Mouse (Mus musculus) heart, adult 8-10 months (tissue): ENCODE results near the gene Gatd1. TPM values are rescaled to one million over a fixed set of nuclear protein-coding genes. Genes with fewer than 3 reads are reported as not detected.

Experiments
- DNase-seq: peaks from one replicate; pipeline ENCODE4 v3.0.0; 2022; ENCODE audit warnings: low spot score
- total RNA-seq, 4 experiments: library from RNA; stranded (reverse); gene quantifications; 2 replicates each; pipeline ENCODE4 v1.2.4; 2022

The Gatd1 gene
- total RNA-seq, 4 experiments from 2014 or later, result 13.3 to 16.0 (median 14.8) TPM

DNA sequence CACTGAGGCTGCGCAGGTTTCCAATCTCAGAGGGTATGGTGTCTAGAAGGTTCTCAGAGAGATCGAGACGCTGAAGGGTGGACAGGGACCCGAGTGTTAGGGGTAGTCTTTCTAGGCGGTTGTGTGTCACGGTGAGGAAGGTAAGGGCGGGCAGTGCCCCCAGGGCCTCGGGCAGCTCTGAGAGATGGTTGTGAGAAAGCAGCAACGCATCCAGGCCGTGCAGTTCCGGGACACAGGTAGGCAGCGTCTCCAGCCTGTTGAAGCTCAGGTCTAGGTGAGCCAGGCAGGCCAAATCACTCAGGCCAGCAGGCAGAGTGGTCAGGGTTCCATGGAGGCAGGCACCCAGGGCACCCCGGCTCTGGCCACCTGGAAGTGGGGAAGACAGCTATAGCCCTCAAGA lies 28.3 kb upstream of the Gatd1 start:
- DNase-seq, result no peak

DNA sequence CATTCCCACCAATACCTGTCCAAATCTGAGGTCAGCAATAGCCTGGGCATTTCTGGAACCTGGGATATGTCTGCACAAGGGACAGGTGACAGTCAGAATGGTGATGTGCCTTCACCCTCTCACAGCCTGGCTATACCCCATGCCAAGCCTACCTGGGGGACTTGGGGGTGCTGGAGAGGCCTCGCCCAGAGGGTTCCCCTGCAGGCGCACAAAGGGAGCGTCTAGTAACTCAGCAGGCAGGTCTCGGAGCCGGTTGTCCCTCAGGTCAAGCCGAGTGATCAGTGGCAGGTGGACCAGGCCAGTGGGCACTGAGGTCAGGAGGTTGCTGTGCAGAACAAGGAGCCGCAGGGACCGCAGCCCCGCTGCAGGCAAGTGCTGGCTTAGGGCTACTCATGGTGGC lies 27.5 kb upstream of the Gatd1 start:
- DNase-seq, result no peak

- no peak for DNase-seq
Measured at GRCm38 (mm10) chr7:141440613-141441012, 26.7 kb upstream of the Gatd1 start.

DNA sequence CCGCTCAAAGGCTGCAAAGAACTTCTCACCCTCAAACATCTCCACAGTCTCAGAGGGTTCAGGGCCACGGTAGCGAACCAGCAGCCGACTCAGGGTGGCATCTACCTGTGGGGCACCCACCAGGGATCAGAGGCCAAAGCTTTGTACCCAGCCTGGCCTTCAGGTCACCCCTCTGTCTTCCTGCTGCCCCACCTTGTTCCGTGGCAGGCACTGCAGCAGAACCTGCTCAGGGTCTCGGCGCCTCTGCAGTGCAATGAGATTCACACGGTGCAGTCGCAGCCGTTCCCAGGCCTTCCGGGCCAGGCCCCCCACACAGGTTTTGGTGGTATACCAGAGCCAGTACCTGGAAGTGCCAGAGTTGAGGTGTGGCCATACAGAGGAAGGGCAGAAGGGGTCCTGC lies 25.9 kb upstream of the Gatd1 start:
- DNase-seq, result no peak

GRCm38 (mm10) chr7:141439140-141439679 lies 25.3 kb upstream of the Gatd1 start:
- no peak for DNase-seq

GRCm38 (mm10) chr7:141438201-141438968 lies 24.4 kb upstream of the Gatd1 start:
- DNase-seq, result no peak

- DNase-seq, result peak; percentile 74
Measured at GRCm38 (mm10) chr7:141437178-141438120, 23.5 kb upstream of the Gatd1 start, which contains the start of gene Slc25a22. Slc25a22 (minus strand) TSS chr7:141437892.

GRCm38 (mm10) chr7:141436523-141436892 lies 22.6 kb upstream of the Gatd1 start:
- no peak for DNase-seq

- no peak for DNase-seq
Measured at GRCm38 (mm10) chr7:141435856-141436522, 22.1 kb upstream of the Gatd1 start.

DNA sequence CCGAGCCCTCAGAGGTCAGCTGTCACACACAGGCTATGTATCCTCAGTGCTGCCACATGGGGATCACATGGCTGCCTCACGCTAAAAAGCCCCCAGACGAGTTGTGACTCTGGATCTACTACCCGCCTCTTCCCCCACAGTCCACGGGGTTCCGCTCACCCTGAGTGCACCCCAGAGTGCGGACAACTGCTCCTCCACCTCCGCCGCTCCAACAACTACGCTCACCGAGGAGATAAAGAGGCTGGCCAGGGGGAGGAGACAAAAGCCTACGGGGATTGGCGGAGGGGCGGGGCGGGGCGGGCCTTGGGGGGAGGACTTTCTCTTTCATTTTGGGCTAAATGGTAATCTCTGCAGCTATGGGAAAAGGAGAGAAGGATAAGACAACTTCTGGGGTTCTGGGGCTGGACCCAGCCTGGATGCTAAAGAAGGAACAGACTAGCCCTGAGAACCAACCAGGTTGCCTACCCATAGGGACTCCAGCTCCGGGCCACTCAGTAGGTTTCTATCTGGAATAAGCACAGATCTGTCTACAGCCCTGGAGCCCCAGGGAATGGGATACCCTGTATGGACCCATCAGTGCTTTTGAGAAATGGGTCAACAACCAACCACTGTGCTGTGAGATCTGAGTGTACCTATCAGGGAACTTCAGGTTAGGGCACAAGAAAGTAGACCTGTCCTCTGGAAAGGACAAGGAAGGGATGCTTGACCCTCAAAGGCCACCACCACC lies 21.4 kb upstream of the Gatd1 start:
- peak; percentile 55 for DNase-seq

DNA sequence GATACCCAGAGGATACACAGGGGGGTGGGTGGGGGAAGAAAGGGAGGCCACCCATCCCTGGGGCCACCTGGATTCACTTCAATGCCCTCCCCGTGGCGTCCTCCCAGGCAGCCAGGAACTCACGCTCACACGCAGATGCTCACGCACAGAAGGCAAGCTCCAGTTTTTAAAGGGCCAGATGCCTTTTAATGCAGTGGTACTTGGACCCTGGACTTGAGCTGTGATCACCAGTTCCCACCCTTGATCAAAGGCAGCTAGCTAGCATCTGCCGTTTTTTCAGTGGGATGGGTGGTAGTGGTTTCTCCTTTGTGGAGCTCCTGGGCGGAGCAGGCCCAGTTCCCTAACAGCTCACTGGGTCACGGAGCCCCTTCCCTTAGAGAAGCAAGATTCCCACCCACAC lies 20.5 kb upstream of the Gatd1 start:
- DNase-seq, result peak; percentile 65

DNA sequence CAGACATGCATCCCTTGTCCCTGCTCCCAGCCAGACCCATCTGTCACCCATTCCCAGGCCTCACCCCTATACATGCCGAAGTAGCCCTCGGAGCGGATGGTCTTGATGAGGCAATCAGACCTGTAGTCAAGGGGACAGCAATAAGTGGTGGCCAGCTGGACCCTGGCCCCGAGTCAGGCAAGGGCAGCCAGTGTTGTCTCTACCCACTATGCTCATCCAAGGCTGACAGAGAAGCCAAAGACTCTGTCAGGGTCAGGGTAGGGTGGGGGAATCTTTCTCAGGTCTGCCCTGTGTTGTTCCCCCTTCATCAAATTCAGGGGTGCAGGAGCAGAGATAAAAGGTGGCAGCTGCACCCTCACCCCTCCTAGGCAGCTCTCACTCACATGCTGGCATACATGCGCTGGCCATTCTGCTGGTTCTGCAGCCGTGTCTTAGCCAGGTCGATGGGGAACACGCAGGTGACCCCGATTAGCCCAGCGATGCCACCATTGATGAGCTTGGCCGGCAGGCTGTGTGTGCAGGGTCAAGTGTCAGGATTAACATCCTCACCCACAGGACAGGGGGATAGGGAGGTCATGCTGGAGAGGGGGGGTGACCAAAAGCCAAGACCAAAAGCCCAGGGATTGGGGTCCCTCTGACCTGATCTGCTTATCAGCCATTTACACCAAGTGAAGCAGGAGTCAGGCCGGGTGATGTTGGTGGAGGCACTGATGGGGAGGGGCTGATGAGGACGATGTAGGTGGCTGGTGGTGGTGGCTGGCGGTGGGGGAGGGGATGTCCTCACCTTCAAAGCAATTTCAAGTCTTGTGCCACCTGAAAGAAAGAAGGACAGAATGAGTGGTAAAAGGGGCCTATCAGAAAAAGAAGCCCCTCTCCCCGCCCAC lies 19.8 kb upstream of the Gatd1 start:
- no peak for DNase-seq

DNA sequence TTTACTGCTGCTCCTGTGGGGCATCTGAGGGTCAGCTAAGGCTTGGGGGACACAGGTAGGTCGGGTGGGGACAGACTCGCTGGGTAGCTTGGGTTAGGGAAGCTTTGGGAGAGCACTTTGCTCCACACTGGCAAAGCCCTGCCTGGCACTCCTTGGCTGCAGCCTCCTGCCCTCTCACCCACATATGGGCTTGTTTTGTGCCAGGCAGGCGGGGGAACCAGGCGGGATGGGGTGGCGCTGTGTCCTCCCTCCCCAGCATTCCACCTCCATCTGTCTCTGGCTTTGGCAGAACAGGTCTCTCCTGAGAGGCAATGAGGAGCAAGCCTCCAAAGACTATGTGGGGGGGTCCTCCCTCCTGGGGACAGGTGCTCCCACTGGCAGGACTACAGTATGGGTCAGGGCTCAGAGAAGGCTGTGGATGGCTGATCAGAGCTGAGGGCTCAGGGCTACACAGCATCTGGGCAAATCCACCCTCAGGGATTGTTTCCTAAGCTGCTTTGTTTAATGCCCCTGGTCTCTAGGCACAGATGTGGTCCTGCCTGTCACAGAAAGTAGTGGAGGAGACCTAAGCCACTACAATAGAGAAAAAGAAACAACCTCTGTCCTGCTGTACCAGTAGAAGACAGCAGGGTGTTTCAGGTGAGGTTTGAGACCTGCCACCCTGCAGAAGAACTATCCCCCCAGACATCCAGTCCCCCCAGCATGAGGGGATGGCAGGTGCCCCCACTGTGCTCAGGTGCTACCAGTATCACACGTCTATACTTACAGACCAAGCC lies 19.0 kb upstream of the Gatd1 start:
- DNase-seq, result peak; percentile 53

GRCm38 (mm10) chr7:141432186-141432611 lies 18.3 kb upstream of the Gatd1 start:
- DNase-seq, result peak; percentile 38

DNA sequence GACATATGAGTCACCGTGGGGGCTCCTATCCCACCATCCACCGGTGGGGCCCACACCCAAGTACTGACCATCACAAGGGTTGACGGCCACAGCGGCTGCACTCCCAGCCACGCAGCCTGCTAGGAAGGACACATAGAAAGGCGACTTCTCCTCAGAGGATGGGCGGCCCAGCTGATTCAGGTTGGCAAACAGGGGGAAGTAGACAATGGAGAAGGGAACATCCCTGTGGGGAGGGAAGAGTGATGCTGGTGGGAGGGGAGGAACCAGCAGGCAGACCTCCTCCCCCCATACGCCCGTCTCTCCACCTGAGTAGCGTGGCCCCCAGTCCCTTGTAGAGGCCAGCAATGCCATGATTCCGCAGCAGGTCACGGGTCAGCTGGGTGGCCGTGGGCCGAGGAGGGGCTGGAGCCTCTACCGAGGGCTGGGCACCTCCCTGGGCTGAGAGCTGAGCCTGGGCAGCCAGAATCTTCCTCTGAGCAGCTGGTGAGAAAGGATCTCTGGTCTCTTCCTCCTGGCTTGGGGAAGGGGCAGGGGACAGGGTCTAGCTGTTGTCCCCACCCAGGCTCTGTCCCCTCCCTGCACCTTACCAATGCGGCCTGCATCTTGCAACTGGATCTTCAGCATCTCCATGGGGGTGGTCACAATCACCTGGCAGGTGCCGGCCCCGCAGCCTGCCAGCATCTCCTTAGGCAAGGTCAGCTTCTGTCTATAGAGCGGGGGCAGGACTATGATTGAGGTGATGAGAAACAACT lies 17.7 kb upstream of the Gatd1 start:
- no peak for DNase-seq

GRCm38 (mm10) chr7:141430585-141431240 lies 16.8 kb upstream of the Gatd1 start:
- no peak for DNase-seq

DNA sequence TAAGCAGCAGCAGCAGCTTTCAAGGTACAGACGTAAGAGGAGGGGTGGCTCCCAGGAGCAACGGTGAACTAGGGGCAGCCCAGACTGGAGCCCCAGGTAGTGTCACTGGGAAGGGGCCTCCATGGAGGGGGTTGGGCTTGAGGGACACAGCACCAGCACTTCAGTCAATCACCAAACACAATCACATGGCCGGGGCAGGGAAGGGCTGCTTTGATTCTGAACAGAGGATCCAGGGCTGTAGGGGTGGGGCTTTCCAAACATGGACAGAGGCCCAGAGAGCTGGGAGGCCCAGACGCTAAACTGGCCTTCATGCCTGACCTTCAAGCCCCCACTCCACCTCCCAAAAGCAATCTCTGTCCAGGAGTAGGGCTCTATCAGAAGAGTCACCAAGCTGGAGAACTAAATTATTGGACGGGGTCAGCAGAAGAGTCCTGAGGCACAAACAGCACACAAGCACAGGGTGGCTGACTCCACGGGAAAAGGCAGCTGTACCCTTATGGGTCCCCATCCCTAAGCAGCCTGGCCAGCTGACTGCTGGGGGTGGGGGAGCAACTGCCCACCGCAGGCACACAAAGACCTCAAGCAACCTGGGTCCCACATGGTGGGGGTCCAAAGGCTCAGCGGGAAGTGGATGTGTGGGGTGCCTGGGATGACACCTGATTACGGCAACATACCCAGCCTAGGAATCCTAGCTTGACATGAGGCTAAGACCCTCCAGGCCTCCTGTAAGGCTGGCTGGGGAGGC lies 16.1 kb upstream of the Gatd1 start:
- DNase-seq, result no peak
